Mouse (Mus musculus) brain, embryonic 18.5 days (tissue): Measurements from ENCODE around the gene Rassf2.

Experiments used
- DNase-seq: peaks from one replicate; pipeline ENCODE4 v3.0.0-alpha.2; 2012; ENCODE audit warnings: low read depth, low spot score

Rassf2 gene

DNA sequence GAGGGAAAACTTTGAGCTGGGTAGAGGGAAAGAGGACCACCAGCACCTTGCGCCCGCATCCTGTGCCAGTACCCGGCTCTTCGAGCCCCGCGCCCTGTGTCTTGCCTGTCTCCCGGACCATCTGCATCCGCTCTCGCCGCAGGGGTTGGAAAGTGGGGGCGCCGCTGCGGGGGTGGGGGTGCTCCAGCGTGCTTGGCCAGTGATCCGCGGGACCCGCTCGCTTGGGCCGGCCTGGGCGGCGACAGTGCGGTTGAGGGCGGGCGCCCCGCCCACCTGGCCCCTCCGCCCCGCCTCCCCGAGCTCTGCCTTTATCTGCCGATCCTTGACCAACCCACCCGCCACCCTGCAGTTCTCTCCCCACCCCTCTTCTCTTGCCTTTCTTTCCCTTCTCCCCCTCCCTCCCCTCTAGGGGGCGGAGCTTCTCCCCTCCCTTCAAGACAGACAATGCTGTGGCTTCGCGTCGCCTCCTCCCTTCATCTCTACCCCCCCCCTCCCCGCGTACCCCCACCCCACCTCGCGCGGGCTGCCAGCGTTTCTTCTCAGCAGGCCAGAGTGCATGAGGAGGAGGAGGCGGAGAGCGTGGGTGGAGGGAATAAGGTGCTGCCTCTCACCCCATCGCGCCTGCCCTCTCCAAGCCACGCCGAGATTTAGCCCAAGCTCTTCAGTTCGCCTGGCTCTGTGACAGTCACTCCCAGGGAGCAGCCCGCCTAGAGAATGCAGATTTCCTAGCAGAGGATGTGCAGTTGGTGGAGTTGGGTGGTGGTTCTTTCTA lies at the start of gene Rassf2:
Gene Rassf2, minus strand, starts transcription at position 613 of the 772 bp plus-strand sequence.
- DNase-seq: peak; percentile 93

- DNase-seq: no peak
These were observed 49.1 kb upstream of the Rassf2 start for GRCm38 (mm10) chr2:132079139-132079538.

- DNase-seq: no peak
These were observed 43.0 kb upstream of the Rassf2 start for GRCm38 (mm10) chr2:132073052-132073451.

DNA sequence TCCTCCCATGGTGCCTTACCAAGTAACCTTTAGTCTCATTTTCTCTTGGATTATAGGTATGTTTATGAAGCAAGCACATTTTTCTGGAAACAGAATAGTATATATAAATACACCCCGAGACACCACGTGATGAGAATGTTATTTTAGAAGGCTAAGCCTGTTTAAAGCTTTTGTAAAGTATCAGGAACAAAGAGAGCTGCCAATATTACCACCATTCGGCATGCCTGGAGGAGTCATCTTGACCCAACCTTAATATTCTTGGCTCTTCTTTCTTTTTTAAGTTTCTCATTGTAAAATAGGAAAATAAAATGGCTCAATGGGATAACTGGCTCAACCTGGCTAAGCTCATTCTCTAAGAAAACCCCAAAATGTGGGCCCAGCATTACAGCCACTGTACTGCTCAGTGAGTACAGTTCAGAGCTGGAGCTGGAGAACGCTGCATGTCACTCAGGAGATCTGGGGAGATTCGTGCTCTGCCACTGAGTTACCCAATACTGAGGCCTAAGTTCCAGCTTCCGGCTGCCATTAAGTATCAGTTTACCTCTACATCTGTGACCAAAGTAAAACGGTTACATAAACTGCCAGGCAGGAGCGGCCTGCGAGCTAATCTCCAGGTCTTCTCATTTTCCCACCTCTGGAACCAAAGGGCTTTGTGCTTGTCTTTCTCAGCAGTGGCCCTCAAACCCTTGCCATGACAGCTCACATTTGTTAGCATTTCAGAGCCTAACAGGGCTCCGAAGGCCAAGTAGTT lies 40.1 kb upstream of the Rassf2 start:
- DNase-seq: no peak

- no peak for DNase-seq
These were observed 34.2 kb upstream of the Rassf2 start for GRCm38 (mm10) chr2:132064185-132064831.

DNA sequence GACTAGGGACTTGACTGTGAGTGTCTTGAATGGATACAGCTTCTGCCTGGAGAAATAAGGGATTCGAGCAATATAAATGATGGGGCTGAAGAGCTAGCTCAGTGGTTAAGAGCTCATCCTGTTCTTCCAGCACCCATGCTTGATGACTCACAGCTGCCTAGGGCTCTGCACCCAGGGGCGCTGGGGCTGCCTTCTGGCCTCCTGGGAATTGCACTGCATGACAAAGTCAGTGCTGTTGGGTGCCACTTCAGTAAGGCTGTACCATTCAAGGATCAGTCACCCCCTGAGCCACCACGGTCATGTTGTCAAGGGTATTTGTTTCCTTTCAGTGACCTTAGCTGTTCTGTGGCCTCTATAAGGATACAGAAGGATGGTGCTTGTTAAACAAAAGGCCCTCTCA lies 33.7 kb upstream of the Rassf2 start:
- DNase-seq: no peak

- no peak for DNase-seq
These were observed 31.8 kb upstream of the Rassf2 start for GRCm38 (mm10) chr2:132061884-132062283.

GRCm38 (mm10) chr2:132059919-132060318 lies 29.9 kb upstream of the Rassf2 start:
- no peak for DNase-seq

DNA sequence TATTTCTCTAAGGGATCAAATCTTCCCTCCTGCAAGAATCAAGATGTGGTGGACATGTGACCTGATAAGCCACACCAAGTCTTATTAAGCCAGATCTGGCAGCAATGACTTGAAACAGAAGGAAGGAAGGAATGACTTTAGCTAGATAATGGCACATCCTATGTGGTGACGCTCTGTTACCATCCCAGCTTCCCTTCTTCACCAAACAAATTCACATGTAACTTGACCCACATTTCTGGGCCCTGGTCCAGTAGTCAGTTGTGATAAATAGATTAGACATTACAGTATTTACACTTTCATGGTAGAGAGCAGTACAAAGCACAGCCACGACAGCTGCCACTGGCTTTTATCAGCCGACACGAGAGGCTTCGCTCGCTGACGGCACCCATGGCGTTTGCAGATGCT lies 25.3 kb upstream of the Rassf2 start:
- DNase-seq: no peak

GRCm38 (mm10) chr2:132053824-132054223 lies 23.8 kb upstream of the Rassf2 start:
- DNase-seq: no peak

- DNase-seq: no peak
These were observed 21.7 kb upstream of the Rassf2 start for GRCm38 (mm10) chr2:132051798-132052197.

DNA sequence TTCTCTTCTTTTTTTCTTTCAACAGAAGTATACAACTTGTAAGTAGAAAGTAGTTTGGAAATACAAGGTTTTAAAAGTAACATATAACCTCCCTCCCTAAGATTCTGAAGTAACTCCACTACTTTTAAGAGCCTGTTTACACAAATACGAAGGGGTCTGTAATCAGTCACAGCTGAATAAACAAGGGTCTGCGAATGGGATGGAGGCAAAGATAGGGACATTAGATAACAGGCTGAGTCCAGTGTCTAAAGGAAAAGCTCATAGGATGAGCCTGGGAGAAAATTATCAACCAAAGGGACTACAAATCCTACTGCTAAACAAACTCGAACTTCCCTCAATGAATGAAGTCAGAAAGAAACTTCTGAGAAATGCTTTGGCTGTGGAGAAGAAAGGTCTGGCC lies 19.9 kb upstream of the Rassf2 start:
- no peak for DNase-seq

GRCm38 (mm10) chr2:132049491-132049890 lies 19.4 kb upstream of the Rassf2 start:
- no peak for DNase-seq

DNA sequence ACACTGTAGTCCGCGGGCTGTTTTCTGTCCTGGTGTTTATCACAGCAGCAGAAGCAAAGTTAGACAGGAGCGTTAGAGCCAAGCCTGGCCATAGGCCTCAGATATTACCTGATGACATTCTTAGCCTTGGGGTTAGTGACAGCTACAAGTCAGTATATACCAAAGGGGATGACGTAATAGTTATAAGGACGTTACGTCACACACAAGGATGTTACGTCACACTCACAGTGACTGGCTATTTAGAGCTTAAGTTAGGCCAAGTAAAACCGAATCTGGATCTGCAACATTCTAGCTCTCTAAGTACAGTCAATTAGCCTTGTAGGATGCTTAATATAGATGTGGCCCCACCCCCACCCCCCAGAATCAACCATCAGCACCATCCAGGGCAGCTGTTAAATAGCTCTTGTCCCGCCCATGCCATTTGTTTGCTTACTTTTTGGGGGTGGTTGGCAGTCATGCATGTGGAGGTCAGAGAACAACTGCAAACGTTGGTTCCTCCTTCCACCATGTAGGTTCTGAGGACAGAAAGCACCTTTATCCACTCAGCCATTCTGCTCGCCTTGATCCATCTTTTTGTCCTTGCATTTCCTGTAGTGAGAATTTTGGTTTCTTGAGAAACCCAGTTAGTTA lies 18.2 kb upstream of the Rassf2 start:
- no peak for DNase-seq

GRCm38 (mm10) chr2:132047364-132047763 lies 17.3 kb upstream of the Rassf2 start:
- no peak for DNase-seq

DNA sequence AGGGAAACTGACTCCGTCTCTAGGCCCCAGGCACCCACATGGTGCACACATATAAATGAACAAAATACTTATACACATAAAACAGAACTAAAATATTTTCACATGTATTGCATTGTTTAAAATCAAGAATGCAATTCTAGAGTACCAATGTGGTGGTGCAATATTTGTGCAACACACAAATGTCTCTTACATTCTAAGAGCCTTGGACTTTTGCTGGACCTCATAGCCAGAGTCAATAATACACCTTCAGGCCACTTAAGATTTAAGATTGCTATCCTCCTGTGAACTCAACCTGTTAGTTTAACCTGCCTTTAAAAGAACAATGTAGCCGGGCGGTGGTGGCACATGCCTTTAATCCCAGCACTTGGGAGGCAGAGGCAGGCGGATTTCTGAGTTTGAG lies 16.6 kb upstream of the Rassf2 start:
- DNase-seq: no peak

GRCm38 (mm10) chr2:132044320-132045274 lies 14.5 kb upstream of the Rassf2 start:
- DNase-seq: no peak

DNA sequence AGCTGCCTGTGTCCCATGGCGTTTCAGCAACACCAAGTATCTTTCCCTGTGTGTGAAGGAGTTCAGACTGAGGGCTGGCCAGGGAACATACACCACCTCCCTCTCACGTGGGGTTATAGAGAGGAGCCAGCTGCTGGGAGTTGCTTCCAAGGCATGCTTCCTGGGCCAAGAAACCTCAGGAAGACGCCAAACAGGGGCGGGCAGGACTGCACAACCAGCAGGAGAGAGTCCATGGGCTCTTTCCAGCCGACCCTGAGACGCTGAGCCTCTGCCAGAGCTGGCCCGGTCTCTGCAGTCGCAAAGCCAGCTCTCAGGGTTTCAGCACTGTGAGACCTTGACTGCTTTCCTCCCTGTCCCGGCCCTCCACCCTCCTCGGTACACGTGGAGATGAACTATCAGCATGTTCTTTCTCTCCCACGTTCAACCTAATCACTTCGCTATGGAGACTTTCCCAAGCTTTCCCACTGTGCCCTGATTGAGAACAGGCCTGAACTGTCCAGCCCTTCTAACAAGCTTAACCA lies 13.1 kb upstream of the Rassf2 start:
- DNase-seq: peak; percentile 34

DNA sequence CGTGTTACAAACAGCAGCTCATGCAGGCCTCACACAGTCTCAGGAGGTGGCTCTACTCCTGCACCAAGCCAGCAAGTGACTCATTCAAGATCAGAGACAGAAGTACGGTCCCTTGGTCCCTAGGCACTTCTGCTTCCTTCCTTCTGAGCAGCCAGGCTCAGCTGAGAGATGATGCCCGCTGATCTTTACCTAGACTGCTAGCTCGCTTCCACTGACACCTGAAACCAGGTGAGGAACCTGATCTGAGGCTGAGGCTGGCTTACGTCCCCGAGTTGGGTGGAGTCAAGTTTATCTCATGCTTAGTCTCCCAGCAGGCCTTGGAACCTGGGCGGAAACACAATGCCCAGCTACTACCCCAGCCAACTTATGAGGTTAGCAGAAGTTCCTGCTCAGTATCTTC lies 9.8 kb upstream of the Rassf2 start:
- DNase-seq: no peak

- no peak for DNase-seq
These were observed 6.3 kb upstream of the Rassf2 start for GRCm38 (mm10) chr2:132036326-132036725.

- DNase-seq: no peak
These were observed 5.4 kb upstream of the Rassf2 start for GRCm38 (mm10) chr2:132035470-132035835.
